Mouse (Mus musculus) intestine, embryonic 14.5 days (tissue): ENCODE results near the gene Hyal3. TPM values are rescaled to one million over a fixed set of nuclear protein-coding genes. Genes with fewer than 3 reads are reported as not detected.
A peak's percentile ranks its signal among the peaks of the same experiment; 100 is the strongest.
"Not testable (repeated sequence)": the region's sequence is repeated elsewhere in the genome, so short reads cannot be mapped to it uniquely, and the experiment has no call there.

Experiments
- ATAC-seq: fragments of 200-750 bp; cut with Nextera tagmentation; replicated peaks from 2 replicates; pipeline ENCODE4 v1.8.0; 2017; ENCODE audit warnings: low read depth, moderate number of reproducible peaks, moderate TSS enrichment, moderate library complexity; ENCODE audit not compliant: low FRiP score, low TSS enrichment
- DNase-seq: peaks from one replicate; pipeline ENCODE4 v3.0.0-alpha.2; 2018; ENCODE audit warnings: low spot score
- H3K27ac ChIP-seq: fragments of 300-500 bp; sonication (generic); 2 replicates; pipeline ENCODE4 v1.5.1; 2014; ENCODE audit warnings: low read depth, mild to moderate bottlenecking, control low read depth
- H3K27me3 ChIP-seq: fragments of 300-500 bp; sonication (generic); replicated peaks from 2 replicates; pipeline ENCODE4 v1.6.1; 2014; ENCODE audit warnings: low read length, control low read depth; ENCODE audit not compliant: control insufficient read depth, insufficient read depth
- H3K36me3 ChIP-seq: fragments of 300-500 bp; sonication (generic); 2 replicates; pipeline ENCODE4 v1.6.1; 2014; ENCODE audit warnings: low read length, control low read depth; ENCODE audit not compliant: control insufficient read depth, insufficient read depth
- H3K4me1 ChIP-seq: fragments of 300-500 bp; sonication (generic); replicated peaks from 2 replicates; pipeline ENCODE4 v1.6.1; 2014; ENCODE audit warnings: low read length, control low read depth, mixed read lengths; ENCODE audit not compliant: control insufficient read depth, insufficient read depth
- H3K4me2 ChIP-seq: fragments of 300-500 bp; sonication (generic); 2 replicates; pipeline ENCODE4 v1.6.1; 2014; ENCODE audit warnings: low read length
- H3K4me3 ChIP-seq: fragments of 300-500 bp; sonication (generic); 2 replicates; pipeline ENCODE4 v1.5.1; 2014; ENCODE audit warnings: low read depth, low read length, control low read depth, mixed read lengths
- H3K9ac ChIP-seq: fragments of 300-500 bp; sonication (generic); 2 replicates; pipeline ENCODE4 v1.6.1; 2014; ENCODE audit warnings: mild to moderate bottlenecking, low read length
- H3K9me3 ChIP-seq: fragments of 300-500 bp; sonication (generic); 2 replicates; pipeline ENCODE4 v1.6.1; 2016; ENCODE audit warnings: low read length, control low read depth; ENCODE audit not compliant: control insufficient read depth
- WGBS: fragments of 180-500 bp; shearing (Covaris S2); extraction: QIAGEN DNeasy Blood & Tissue Kit; methylation state at CpG from one replicate; pipeline ENCODE4 v1.1.7; 2014; 5-methylcytosine and 5-hydroxymethylcytosine counted together
- polyA plus RNA-seq: library from polyadenylated mRNA; unstranded; fragments of >200 nt; fragmentation: Nextera tagmentation; extraction: Ambion mirVana; gene quantifications from 2 replicates; pipeline ENCODE4 v1.2.1, GENCODE M21; 2014

Hyal3 gene
- polyA plus RNA-seq, 1 experiment from 2014 or later, result 0.87 TPM

DNA sequence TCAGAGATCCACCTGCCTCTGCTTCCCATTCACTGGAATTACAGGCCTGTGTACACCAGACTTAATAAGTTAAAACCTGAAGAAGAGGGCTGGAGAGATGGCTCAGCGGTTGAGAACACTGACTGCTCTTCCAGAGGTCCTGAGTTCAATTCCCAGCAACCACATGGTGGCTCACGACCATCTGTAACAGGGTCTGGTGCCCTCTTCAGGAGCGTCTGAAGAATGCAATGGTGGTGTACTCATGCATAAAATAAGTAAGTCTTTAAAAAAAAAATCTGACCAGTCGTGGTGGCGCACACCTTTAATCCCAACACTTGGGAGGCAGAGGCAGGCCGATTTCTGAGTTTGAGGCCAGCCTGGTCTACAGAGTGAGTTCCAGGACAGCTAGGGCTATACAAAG, 6.8 kb upstream of the Hyal3 start:
- H3K9me3 ChIP-seq, H3K27ac ChIP-seq, H3K27me3 ChIP-seq, DNase-seq, H3K9ac ChIP-seq, H3K4me3 ChIP-seq, H3K4me2 ChIP-seq, ATAC-seq: not testable (repeated sequence)
- H3K4me1 ChIP-seq, result peaks cover 25% of the 10 kb centered on the region
- H3K36me3 ChIP-seq, result peaks cover 39% of the 10 kb centered on the region
- WGBS, result 82% methylated on average over 6 of the region's 6 CpGs

DNA sequence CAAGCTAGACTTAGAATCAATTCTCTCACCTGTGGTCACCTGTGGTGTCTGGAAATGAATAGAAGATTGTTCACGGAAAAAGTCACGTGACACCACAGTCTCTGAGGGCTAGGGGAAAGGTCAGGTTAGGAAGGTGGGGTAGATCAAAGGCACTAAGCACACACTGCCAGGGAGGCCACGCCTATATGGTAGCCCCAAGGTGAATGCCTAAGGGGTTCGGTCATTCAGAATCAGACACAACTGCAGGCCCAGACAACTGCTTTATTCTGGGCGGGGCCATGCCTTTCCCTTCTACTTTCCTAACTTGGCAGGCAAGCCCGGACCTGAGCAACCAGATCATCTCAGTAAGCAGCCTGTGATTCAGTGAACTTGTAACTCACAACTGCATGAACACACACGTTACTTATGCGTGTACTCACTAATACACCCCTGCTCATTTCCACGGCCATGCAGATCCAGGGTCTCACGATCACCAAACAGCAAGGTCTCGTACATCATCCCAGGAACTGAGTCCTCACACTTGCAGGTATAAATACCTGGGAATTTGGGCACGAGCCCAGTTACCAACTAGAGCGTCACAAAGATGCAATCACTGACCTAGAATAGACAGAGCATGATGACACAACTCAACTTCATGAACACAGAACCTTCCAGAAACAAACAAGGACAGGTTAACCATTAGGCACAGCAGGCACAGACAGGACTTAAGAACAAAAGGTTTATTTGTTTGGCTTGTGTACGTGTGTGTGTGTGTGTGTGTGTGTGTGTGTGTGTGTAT, 4.8 kb upstream of the Hyal3 start:
- no peaks in the 10 kb centered on the region for H3K9me3 ChIP-seq
- H3K4me3 ChIP-seq, result no peak overlapping the region
- H3K9ac ChIP-seq, result no peak overlapping the region
- DNase-seq, result no peak
- no peaks in the 10 kb centered on the region for H3K27me3 ChIP-seq
- H3K36me3 ChIP-seq, result peaks cover 36% of the 10 kb centered on the region
- no peak overlapping the region for H3K4me2 ChIP-seq
- peak; percentile 72 for ATAC-seq
- 74% methylated on average over 14 of the region's 14 CpGs for WGBS
- H3K4me1 ChIP-seq, result peaks cover 16% of the 10 kb centered on the region
- peak overlapping the region; percentile 66 for H3K27ac ChIP-seq

- Histone ChIP-seq H3K27me3 (no peaks in the 10 kb centered on the region), H3K9me3 (no peaks in the 10 kb centered on the region), H3K36me3 (peaks cover 28% of the 10 kb centered on the region), H3K27ac (peak within 1 kb of the TSS; percentile 66), H3K4me3 (peak within 1 kb of the TSS; percentile 28), H3K4me1 (peaks cover 8% of the 10 kb centered on the region), H3K9ac (peak within 1 kb of the TSS; percentile 44), H3K4me2 (peak within 1 kb of the TSS; percentile 55)
- peak; percentile 47 for ATAC-seq
- 21% methylated on average over 16 of the region's 16 CpGs for WGBS
- DNase-seq, result peak; percentile 86
Observed at GRCm38 (mm10) chr9:107576357-107577107, 4.1 kb upstream of the Hyal3 start, which contains the start of gene Hyal1. TSS of gene Hyal1 (plus strand) at chr9:107576927.

DNA sequence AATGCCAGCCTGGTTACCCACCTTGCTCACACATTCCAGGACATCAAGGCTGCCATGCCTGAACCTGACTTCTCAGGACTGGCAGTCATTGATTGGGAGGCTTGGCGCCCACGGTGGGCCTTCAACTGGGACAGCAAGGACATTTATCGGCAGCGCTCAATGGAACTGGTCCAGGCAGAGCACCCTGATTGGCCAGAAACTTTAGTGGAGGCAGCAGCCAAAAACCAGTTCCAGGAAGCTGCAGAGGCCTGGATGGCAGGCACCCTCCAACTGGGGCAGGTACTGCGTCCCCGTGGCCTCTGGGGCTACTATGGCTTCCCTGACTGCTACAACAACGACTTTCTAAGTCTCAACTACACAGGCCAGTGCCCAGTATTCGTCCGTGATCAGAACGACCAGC, 2.7 kb upstream of the Hyal3 start:
- ATAC-seq (no peak), DNase-seq (no peak)
- WGBS, result 96% methylated on average over 10 of the region's 10 CpGs
- Histone ChIP-seq H3K9me3 (no peaks in the 10 kb centered on the region), H3K4me3 (no peak overlapping the region), H3K9ac (no peak overlapping the region), H3K4me2 (0 out of 2 replicates have a peak overlapping the region, but pooled peaks have one; percentile 7), H3K27ac (no peak overlapping the region), H3K36me3 (peaks cover 16% of the 10 kb centered on the region), H3K4me1 (peaks cover 7% of the 10 kb centered on the region), H3K27me3 (no peaks in the 10 kb centered on the region)

DNA sequence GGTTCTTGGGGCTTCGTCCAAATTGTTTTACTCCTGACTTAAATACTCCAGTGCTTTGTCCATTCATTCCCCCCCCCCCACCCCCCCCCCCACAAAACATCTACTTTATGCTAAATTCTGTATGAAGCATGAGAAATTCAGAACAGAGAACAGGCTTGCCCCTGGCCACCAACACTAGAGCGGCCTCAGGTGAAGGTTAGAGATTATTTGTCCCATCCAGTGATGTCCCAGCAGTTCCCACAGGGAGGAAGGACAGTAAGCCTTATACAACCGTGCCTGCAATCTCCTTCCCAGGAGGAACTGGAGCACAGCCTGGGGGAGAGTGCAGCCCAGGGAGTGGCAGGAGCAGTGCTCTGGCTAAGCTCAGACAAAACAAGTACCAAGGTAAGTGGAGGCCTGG, 2.0 kb upstream of the Hyal3 start, which contains the start of gene Naa80:
Naa80 (plus strand) TSS at position 301 of the 400 bp plus-strand sequence.
- ATAC-seq (no peak), DNase-seq (no peak)
- Histone ChIP-seq H3K27me3 (no peaks in the 10 kb centered on the region), H3K4me3 (no peak within 1 kb of the TSS), H3K9me3 (no peaks in the 10 kb centered on the region), H3K4me2 (0 out of 2 replicates have a peak within 1 kb of the TSS, but pooled peaks have one; percentile 7), H3K9ac (no peak within 1 kb of the TSS), H3K36me3 (peaks cover 14% of the 10 kb centered on the region), H3K4me1 (peaks cover 7% of the 10 kb centered on the region), H3K27ac (no peak within 1 kb of the TSS)
- 75% methylated on average over 3 of the region's 3 CpGs for WGBS

GRCm38 (mm10) chr9:107579023-107579900, 1.4 kb upstream of the Hyal3 start:
- Histone ChIP-seq H3K4me2 (no peak overlapping the region), H3K27ac (no peak overlapping the region), H3K9me3 (no peaks in the 10 kb centered on the region), H3K4me1 (peaks cover 7% of the 10 kb centered on the region), H3K27me3 (no peaks in the 10 kb centered on the region), H3K4me3 (no peak overlapping the region), H3K36me3 (peaks cover 10% of the 10 kb centered on the region; the same call in 1 of the 2 replicates), H3K9ac (no peak overlapping the region)
- 95% methylated on average over 14 of the region's 14 CpGs for WGBS
- ATAC-seq (no peak), DNase-seq (no peak)

- H3K27ac ChIP-seq, result no peak overlapping the region
- 69% methylated on average over 4 of the region's 4 CpGs for WGBS
- no peaks in the 10 kb centered on the region for H3K27me3 ChIP-seq
- no peaks in the 10 kb centered on the region for H3K9me3 ChIP-seq
- H3K4me3 ChIP-seq, result peak overlapping the region; percentile 58
- ATAC-seq (no peak), DNase-seq (no peak)
- peaks cover 7% of the 10 kb centered on the region for H3K4me1 ChIP-seq
- H3K36me3 ChIP-seq, result peaks cover 6% of the 10 kb centered on the region; the same call in 1 of the 2 replicates
- H3K4me2 ChIP-seq, result peak overlapping the region; percentile 77
- peak overlapping the region; percentile 67 for H3K9ac ChIP-seq
Observed at GRCm38 (mm10) chr9:107581584-107581983, 966 bp downstream of the Hyal3 start.

DNA sequence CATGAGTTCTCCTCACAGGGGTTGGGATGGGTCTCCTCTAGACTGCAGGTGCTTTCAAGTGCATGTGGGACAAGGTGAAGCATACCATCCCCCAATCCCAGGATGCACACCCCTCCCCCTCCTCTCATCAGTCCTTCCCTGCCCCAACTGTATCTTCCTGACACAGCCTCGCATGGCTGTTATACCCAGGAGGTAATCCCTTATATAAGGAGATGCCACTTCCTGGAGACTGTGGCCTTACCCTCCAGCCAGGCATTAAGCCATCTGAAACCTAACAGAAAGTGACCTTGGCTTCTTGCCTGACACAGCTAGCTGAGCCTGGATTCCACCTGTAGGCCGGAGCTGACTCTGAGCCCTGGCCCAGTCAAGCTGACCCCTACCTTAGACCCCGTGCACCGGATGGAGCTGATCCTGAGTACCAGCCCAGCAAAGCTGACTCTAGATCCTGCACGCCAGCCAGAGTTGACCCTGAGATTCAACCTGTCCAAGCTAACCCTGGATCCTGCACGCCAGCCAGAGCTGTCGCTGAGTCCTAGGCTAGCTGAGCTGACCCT, 2.0 kb downstream of the Hyal3 start:
- Histone ChIP-seq H3K4me3 (no peak overlapping the region), H3K9me3 (no peaks in the 10 kb centered on the region), H3K36me3 (peaks cover 6% of the 10 kb centered on the region; the same call in 1 of the 2 replicates), H3K4me1 (peaks cover 3% of the 10 kb centered on the region; the same call in 1 of the 2 replicates), H3K27me3 (no peaks in the 10 kb centered on the region), H3K27ac (no peak overlapping the region), H3K4me2 (no peak overlapping the region), H3K9ac (no peak overlapping the region)
- ATAC-seq, result no peak
- DNase-seq, result no peak
- 89% methylated on average over 7 of the region's 7 CpGs for WGBS
